Mouse (Mus musculus) lung, embryonic 15.5 days (tissue): ENCODE measurements around the gene Coq10b. TPM values are rescaled to one million over a fixed set of nuclear protein-coding genes. Genes with fewer than 3 reads are reported as not detected.
"Not testable (repeated sequence)": the region's sequence is repeated elsewhere in the genome, so short reads cannot be mapped to it uniquely, and the experiment has no call there.

ENCODE experiments used
- ATAC-seq: fragments of 200-750 bp; cut with Nextera tagmentation; 2 replicates; pipeline ENCODE4 v1.8.0; 2017; ENCODE audit warnings: moderate number of reproducible peaks, borderline replicate concordance; ENCODE audit not compliant: low FRiP score, low TSS enrichment; ENCODE audit errors: extremely low read depth
- H3K27ac ChIP-seq: fragments of 300-500 bp; sonication (generic); 2 replicates; pipeline ENCODE4 v1.5.1; 2015; ENCODE audit warnings: moderate library complexity, mild to moderate bottlenecking, inconsistent platforms
- H3K27me3 ChIP-seq: fragments of 300-500 bp; sonication (generic); 2 replicates; pipeline ENCODE4 v1.6.1; 2015; ENCODE audit warnings: inconsistent platforms
- H3K36me3 ChIP-seq: fragments of 300-500 bp; sonication (generic); 2 replicates; pipeline ENCODE4 v1.6.1; 2015; ENCODE audit warnings: inconsistent platforms
- H3K4me1 ChIP-seq: fragments of 300-500 bp; sonication (generic); 2 replicates; pipeline ENCODE4 v1.6.1; 2015; ENCODE audit warnings: inconsistent platforms
- H3K4me2 ChIP-seq: fragments of 300-500 bp; sonication (generic); 2 replicates; pipeline ENCODE4 v1.6.1; 2015; ENCODE audit warnings: inconsistent platforms, mild to moderate bottlenecking, moderate library complexity
- H3K4me3 ChIP-seq: fragments of 300-500 bp; sonication (generic); 2 replicates; pipeline ENCODE4 v1.5.1; 2015; ENCODE audit warnings: mild to moderate bottlenecking, inconsistent platforms
- H3K9ac ChIP-seq: fragments of 300-500 bp; sonication (generic); 2 replicates; pipeline ENCODE4 v1.6.1; 2015; ENCODE audit warnings: inconsistent platforms
- H3K9me3 ChIP-seq: fragments of 300-500 bp; sonication (generic); 2 replicates; pipeline ENCODE4 v1.6.1; 2016; ENCODE audit warnings: inconsistent platforms
- WGBS: fragments of 180-500 bp; shearing (Covaris S2); methylation state at CpG from one replicate; pipeline ENCODE4 v1.1.7; 2015; 5-methylcytosine and 5-hydroxymethylcytosine counted together
- polyA plus RNA-seq: library from polyadenylated mRNA; unstranded; fragments of >200 nt; fragmentation: Nextera tagmentation; extraction: Ambion mirVana; gene quantifications from 2 replicates; pipeline ENCODE4 v1.2.1, GENCODE M21; 2015

Coq10b gene
- polyA plus RNA-seq, 1 experiment from 2014 or later = 19.1 TPM

DNA sequence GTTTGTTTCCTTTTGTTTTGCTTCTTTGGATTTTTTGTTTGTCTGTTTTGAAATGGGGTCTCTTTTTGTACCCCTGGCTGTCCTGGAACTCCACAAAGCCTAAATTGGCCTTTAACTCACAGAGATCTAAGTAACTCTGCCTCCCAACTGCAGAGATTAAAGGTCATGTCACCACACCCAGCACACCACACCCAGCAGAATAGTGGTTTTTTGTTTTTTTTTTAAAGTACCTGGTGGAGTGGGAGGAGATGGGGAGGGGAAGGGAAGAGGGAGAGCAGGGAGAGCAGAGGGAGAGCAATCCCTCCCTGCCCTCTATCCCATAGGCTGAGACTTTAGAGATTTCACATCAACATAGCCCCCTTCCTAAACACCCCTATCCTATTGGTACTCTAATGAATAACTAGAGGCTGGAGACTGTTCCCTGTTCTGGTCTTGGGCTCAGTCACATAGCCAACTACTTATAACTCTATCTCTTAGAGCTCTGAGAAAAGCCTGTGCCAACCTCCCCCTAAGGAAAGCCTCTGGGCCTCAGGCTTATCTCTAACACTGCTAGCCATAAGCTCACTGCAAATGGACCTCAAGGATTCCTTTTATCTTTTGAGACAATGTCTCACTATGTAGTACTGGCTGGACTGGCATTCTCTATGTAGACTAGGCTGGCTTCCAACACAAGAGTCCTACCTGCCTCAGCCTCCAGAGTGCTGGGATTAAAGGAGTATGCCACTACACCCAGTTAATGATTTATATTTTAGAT, 21.4 kb upstream of the Coq10b start:
- no peak for ATAC-seq
- no peaks in the 10 kb centered on the region for H3K27me3 ChIP-seq

DNA sequence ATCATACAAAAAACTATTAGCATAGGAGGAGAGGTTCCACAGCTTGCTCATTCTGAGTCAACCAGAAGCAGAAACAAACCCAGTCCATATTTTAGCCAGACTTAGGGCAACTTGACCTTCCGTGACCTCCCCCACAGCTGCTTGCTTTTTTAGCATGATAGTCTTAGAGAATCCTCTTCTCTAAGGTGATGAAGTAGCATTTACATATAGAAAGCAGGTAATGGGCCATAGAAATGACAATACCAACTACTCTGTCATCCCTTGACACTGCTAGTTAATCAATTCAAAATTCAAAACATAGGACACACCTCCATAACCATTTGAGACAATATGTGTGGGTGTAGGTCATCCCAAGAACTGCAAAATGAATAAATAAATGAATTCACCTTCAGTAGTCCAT, 12.6 kb upstream of the Coq10b start:
- Histone ChIP-seq H3K27me3 (peaks cover 4% of the 10 kb centered on the region; the same call in 1 of the 2 replicates), H3K4me1 (no peaks in the 10 kb centered on the region), H3K9me3 (no peaks in the 10 kb centered on the region), H3K4me3 (no peak overlapping the region), H3K27ac (no peak overlapping the region), H3K9ac (no peak overlapping the region), H3K4me2 (no peak overlapping the region), H3K36me3 (no peaks in the 10 kb centered on the region)
- WGBS = 86% methylated on average over 1 of the region's 1 CpGs
- ATAC-seq = no peak

More for the DNA sequence above, 21.4 kb upstream of the Coq10b start:
- no peak overlapping the region for H3K4me3 ChIP-seq
- H3K4me1 ChIP-seq = no peaks in the 10 kb centered on the region
- H3K4me2 ChIP-seq = no peak overlapping the region
- H3K9ac ChIP-seq = no peak overlapping the region
- no peaks in the 10 kb centered on the region for H3K36me3 ChIP-seq
- no peak overlapping the region for H3K27ac ChIP-seq
- no peaks in the 10 kb centered on the region for H3K9me3 ChIP-seq

DNA sequence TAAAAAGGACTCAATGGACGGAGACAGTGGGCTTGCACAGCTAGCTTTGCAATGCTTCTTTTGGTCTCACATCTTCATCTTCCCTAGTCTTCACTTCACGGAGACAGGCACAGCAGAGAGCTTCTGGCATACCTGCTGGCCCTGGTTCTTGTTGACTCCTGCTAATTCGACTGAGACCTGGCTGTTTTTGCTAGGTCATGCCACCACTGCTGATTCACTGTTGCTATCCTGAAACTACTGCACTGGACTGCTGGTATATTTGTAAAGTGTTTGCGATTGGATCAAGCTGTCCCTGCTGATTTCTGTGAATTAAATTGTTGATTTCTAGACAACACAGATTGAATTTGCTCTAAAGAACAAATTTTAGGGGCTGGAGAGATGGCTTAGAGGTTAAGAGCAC, 10.9 kb upstream of the Coq10b start:
- Histone ChIP-seq H3K4me2 (no peak overlapping the region), H3K9ac (no peak overlapping the region), H3K4me1 (no peaks in the 10 kb centered on the region), H3K27me3 (peaks cover 4% of the 10 kb centered on the region; the same call in 1 of the 2 replicates), H3K36me3 (no peaks in the 10 kb centered on the region), H3K9me3 (no peaks in the 10 kb centered on the region), H3K4me3 (no peak overlapping the region), H3K27ac (no peak overlapping the region)
- WGBS = 82% methylated on average over 4 of the region's 4 CpGs
- ATAC-seq = no peak

DNA sequence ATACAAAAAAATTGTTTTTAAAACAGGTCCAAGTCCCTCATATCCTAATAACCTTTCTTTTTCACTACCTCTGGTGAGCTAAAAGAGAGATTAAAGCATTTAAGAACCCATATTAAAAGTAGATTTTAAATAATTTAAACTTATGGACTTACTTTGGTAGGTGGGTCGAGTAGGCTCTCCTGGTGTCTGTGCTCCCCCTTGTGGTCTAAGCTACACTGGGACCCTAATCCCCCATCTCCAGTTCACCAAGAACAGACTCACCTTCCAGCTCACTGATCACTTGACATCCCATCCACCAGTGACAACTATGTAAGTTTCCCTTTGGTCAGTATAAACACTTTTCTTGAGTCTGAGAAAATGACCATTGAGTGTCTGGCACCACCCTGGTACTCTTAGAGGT, 10.3 kb upstream of the Coq10b start:
- no peak overlapping the region for H3K9ac ChIP-seq
- peaks cover 2% of the 10 kb centered on the region; the same call in 1 of the 2 replicates for H3K27me3 ChIP-seq
- H3K9me3 ChIP-seq = no peaks in the 10 kb centered on the region
- no peak overlapping the region for H3K4me3 ChIP-seq
- H3K4me1 ChIP-seq = no peaks in the 10 kb centered on the region
- H3K36me3 ChIP-seq = no peaks in the 10 kb centered on the region
- H3K27ac ChIP-seq = no peak overlapping the region
- H3K4me2 ChIP-seq = no peak overlapping the region
- WGBS = 43% methylated on average over 1 of the region's 1 CpGs
- no peak for ATAC-seq

DNA sequence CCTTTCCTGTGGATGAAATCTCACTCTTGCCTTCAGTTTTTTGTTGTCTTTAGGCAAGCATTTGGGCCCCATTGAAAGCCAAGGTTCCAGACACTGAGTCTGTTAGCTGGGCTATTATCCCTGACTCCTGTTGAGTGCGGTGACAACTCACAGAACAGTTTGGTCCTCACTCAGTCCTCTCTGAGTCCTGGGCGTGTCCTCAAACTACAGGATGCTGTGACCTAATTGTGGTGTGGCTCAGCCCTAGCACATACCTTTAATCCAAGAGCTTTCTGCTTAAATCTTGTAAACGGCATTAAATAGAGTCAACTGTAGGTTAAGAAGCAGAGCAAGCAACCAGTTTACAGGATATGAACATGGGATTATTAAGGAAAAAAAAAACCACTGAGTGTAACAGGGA, 9.4 kb upstream of the Coq10b start:
- ATAC-seq = no peak
- Histone ChIP-seq H3K27ac (no peak overlapping the region), H3K4me2 (no peak overlapping the region), H3K4me1 (no peaks in the 10 kb centered on the region), H3K36me3 (no peaks in the 10 kb centered on the region), H3K9ac (no peak overlapping the region), H3K27me3 (no peaks in the 10 kb centered on the region), H3K4me3 (no peak overlapping the region), H3K9me3 (no peaks in the 10 kb centered on the region)
- 68% methylated on average over 3 of the region's 3 CpGs for WGBS

DNA sequence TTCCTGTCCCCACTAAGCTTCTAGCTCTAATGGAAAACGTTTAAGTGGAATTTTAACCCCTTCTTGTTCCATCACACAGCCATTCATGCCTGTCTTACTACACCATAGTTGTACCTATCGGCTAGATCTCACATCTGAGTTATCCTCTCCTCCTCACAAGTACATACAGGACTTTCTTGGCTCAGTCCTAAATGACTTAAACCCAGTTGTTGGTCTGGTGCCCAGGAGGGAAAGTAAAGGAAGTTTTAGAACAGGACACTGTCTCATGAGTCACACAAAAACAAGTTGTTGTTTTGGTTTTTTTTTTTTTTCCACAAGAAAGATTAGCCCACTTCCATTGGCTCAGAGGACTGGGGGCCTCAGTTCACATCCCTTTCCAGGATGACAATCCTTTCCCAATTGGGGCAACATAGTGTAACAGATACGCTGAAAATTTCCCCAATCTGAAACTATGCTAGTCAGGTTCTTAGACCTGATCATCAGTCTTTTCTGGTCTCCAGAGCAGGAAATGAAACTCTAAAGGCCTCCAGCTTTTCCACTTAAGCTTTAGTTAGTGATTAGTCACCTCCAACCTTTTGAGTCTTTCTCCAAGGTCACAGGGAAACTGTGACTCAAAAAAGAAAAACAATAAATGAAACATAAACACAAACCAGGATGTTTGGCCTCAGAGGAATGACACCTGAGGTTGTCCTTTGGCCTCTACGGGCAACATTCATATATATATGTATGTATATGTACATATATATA, 3.6 kb upstream of the Coq10b start:
- Histone ChIP-seq H3K9me3 (no peaks in the 10 kb centered on the region), H3K36me3 (no peaks in the 10 kb centered on the region), H3K27me3 (no peaks in the 10 kb centered on the region), H3K4me3 (no peak overlapping the region), H3K9ac (no peak overlapping the region), H3K27ac (no peak overlapping the region), H3K4me1 (peaks cover 10% of the 10 kb centered on the region), H3K4me2 (no peak overlapping the region)
- 60% methylated on average over 4 of the region's 4 CpGs for WGBS
- no peak for ATAC-seq

DNA sequence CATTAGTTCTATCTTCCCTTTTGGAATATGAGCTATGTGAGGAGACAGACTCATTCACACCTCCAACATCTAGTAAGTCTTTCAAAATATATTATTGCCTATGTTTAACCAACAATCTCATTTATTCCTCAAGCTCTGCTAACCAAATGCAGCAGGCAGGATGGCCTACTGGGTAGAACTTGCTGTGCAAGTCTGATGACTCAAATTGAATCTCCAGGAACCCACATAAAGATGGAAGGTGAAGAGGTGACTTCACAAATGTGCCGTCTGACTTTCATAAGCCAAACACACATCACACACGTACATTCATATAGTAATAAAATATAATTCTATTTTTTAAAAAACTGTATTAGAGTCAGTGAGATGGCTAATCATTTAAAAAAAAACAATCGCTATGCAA, 899 bp upstream of the Coq10b start:
- no peak for ATAC-seq
- no peaks in the 10 kb centered on the region for H3K27me3 ChIP-seq
- H3K4me2 ChIP-seq = peak overlapping the region; percentile 87
- WGBS = 65% methylated on average over 3 of the region's 3 CpGs
- H3K36me3 ChIP-seq = no peaks in the 10 kb centered on the region
- H3K27ac ChIP-seq = no peak overlapping the region
- H3K9me3 ChIP-seq = no peaks in the 10 kb centered on the region
- H3K4me3 ChIP-seq = peak overlapping the region; percentile 93
- no peak overlapping the region for H3K9ac ChIP-seq
- H3K4me1 ChIP-seq = peaks cover 10% of the 10 kb centered on the region

DNA sequence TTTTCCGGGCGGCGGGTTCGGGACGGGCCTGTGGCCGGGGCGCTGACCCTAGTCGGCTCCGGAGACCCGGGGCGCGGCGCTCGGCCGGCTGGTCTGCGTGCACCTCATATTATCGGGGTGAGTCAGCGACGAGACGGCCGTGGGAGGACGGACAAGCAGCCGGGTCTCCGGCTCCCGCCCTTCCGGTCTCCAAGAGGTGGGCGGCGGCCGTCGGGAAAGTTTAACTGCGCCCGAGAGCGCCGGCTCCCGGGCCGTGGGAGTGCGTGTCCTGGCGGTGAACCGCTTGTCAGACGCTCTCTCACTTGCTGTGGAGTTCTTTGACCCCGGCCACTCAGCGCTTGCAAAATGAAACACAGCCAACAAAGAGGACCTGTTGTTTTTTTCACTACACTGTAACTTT, 435 bp downstream of the Coq10b start:
- no peaks in the 10 kb centered on the region for H3K9me3 ChIP-seq
- peak overlapping the region; percentile 75 for H3K4me2 ChIP-seq
- H3K36me3 ChIP-seq = 0 out of 2 replicates have a peak, but pooled peaks cover 4% of the 10 kb centered on the region
- H3K4me3 ChIP-seq = peak overlapping the region; percentile 93
- ATAC-seq = peak; percentile 73
- WGBS = 2% methylated on average over 42 of the region's 42 CpGs
- H3K4me1 ChIP-seq = peaks cover 10% of the 10 kb centered on the region
- H3K9ac ChIP-seq = peak overlapping the region; percentile 64
- H3K27me3 ChIP-seq = no peaks in the 10 kb centered on the region
- H3K27ac ChIP-seq = peak overlapping the region; percentile 86

DNA sequence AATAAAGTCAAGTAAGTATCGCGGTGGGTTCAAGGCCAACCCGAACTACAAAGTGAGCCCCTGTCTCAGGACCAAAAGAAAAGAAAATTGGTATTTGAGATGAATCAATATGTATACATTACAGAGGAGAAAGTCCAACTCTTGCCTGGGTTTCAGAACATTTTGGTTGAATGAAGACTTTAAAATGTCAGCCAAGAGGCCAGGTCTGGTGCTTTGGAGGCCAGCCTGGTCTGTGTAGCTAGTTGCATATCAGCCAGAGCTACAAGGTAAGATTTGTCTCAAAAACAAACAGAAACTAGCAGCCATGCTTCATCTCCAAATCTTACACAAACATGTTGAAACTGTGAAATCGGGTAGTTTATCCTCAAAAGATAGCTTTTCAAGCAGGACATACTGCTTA, 1.0 kb downstream of the Coq10b start:
- H3K4me2 ChIP-seq = peak overlapping the region; percentile 75
- ATAC-seq = no peak
- 64% methylated on average over 4 of the region's 4 CpGs for WGBS
- no peaks in the 10 kb centered on the region for H3K27me3 ChIP-seq
- 0 out of 2 replicates have a peak, but pooled peaks cover 4% of the 10 kb centered on the region for H3K36me3 ChIP-seq
- H3K4me3 ChIP-seq = peak overlapping the region; percentile 93
- peaks cover 10% of the 10 kb centered on the region for H3K4me1 ChIP-seq
- no peaks in the 10 kb centered on the region for H3K9me3 ChIP-seq
- peak overlapping the region; percentile 64 for H3K9ac ChIP-seq
- no peak overlapping the region for H3K27ac ChIP-seq

DNA sequence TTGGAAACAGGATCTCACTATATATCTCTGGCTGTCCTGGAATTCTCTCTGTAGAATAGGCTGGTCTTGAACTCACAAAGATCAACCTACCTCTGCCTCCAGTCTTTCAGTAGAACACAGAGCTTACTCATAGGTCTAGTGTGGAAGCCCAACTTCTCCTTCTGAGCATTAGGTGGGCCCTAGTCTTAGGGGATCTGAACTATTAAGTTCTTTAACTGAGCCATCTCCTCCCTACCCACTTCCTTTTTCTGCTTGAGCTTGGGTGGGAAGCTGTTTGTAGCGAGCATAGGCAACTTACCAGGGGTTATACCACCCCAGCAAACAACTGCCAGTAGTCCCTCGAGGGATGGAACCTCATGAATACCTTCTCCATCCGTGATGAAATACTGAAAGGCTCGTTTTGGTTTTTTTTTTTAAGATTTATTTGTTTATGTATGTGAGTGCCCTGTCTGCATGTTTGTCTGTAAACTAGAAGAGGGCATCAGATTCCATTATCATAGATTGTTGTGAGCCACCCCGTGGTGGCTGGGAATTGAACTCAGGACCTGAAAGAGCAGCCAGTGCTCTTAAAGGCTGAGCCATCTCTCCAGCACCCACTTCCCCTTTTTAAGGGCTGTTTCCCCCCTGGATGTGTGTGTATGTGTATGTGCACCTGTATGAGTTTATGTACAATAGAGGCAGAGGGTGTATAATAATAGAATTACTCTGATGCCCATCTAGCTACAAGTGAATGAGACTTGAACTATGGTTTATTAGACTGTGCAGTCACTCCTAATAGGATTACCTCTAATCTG, 2.9 kb downstream of the Coq10b start:
- Histone ChIP-seq H3K27me3 (no peaks in the 10 kb centered on the region), H3K4me1 (peaks cover 10% of the 10 kb centered on the region), H3K4me3 (no peak overlapping the region), H3K4me2 (no peak overlapping the region), H3K27ac (no peak overlapping the region), H3K9me3 (no peaks in the 10 kb centered on the region), H3K9ac (no peak overlapping the region), H3K36me3 (0 out of 2 replicates have a peak, but pooled peaks cover 4% of the 10 kb centered on the region)
- WGBS = 82% methylated on average over 5 of the region's 5 CpGs
- ATAC-seq = no peak

DNA sequence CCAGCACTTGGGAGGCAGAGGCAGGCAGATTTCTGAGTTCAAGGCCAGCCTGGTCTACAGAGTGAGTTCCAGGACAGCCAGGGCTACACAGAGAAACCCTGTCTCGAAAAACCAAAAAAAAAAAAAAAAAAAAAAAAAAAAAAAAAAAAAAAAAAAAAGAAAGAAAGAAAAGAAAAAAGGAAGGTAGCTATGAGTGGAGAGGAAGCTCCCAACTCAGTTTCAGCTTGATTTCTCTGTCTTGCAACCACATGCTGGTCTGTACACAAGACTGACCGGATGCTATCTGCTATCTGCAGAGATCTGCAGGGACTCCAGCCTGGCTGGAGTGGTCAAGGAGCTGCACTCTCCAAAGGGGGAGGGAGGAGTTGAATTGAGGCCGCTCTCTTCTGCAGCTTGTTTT, 5.8 kb downstream of the Coq10b start:
- H3K27me3 ChIP-seq, H3K4me1 ChIP-seq, H3K4me3 ChIP-seq, ATAC-seq, H3K36me3 ChIP-seq, H3K4me2 ChIP-seq, H3K9ac ChIP-seq, H3K27ac ChIP-seq, H3K9me3 ChIP-seq: not testable (repeated sequence)
- 79% methylated on average over 2 of the region's 3 CpGs for WGBS

DNA sequence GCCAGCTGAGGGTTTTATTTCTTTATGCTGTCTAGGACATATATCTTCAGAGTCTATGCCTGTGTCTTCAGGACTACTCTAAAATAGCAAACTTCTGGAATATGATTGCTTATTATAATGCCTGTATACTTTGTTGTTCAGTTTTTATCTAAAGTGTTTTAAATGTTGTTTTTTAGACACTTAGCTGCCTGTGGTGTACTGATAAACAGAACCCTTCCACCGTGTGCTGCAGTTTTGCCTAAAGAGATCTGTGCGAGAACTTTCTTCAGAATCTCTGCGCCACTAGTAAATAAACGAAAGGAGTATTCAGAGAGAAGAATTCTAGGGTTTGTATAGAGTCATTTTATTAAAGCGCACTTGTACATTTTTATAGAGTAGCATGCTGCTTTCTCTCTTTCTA, 8.5 kb downstream of the Coq10b start:
- peaks cover 15% of the 10 kb centered on the region for H3K36me3 ChIP-seq
- 84% methylated on average over 5 of the region's 5 CpGs for WGBS

More for the DNA sequence above, 8.5 kb downstream of the Coq10b start:
- Histone ChIP-seq H3K4me2 (no peak overlapping the region), H3K9ac (no peak overlapping the region), H3K9me3 (no peaks in the 10 kb centered on the region), H3K27ac (no peak overlapping the region), H3K4me1 (no peaks in the 10 kb centered on the region), H3K27me3 (no peaks in the 10 kb centered on the region), H3K4me3 (no peak overlapping the region)
- ATAC-seq = no peak
